Mouse (Mus musculus) natural killer cell, adult 2 months (primary cell): ENCODE measurements at regions not wholly inside any gene's neighbourhood (a gene's known extent, or its start where the extent isn't known, plus 50 kb on each side); places are given as distances from the start of the nearest gene placed in this dataset.
A peak's percentile ranks its signal among the peaks of the same experiment; 100 is the strongest.
"Not testable (repeated sequence)": the region's sequence is repeated elsewhere in the genome, so short reads cannot be mapped to it uniquely, and the experiment has no call there.

Source experiments
- DNase-seq, 2 experiments: peaks; one replicate each; pipeline ENCODE4 v3.0.0; 2022; ENCODE audit warnings: low spot score in 2 of 2

DNA sequence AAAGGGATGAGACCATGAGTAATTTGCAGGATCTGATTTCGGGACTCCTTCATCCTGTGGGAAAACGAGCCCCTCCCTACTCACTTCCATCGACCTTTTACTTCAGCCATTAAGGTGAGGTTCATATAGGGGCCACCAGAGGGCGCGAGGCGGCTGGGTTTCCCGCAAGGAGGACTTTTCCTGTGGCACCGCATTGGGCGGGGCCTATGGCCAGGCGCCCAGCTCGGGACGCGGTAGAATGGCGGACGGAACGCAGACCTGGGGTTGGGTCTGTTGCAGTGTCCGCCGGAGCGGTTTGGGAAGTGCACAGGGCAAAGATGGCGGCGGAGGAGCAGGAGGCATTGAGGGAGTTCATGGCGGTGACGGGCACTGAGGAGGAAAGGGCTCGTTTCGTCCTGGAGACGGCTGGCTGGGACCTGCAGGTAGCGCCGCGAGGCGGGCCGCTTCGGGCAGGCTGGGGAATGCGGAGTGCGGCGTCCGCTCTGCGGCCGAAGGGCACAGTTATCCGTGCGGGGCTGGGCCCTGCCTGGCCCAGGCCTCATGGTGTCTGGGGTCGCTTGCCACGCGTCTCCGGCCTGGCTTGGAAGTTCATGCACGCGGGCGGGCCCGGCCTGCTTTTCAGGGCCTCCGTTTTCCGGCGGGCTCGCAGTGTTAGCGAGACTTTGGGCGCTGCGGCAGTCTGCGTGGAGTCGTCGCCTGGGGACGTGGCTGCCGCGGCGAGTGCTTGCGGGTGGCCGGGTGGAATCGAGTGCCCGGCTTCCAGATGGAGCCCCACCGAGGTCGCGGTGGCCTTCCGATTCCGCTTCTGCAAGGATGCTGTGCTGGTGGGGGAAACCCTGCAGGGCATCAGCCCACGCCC is 219.1 kb downstream of the Gm31371 start:
- DNase-seq, result peak; percentile 98 to 99

DNA sequence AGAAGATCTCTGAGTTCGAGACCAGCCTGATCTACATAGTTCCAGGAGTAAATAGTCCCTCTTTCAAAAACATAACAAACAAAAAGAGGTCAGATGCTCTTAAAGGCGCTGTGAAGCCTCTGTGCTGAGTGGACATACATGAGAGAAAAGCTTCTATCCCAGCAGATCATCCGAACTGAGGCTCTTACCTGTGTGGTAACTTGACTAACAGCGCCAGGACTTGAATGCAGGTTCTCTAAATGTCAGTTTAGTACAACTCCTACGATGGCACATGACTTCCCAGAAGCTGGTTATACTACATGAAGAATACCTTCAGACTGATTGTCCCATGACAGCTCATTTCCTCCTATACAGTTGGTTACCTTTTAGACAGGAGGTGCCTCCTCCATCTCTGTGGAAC is 220.4 kb downstream of the Gm31371 start:
- DNase-seq, result peak in 1 of 2 experiments; percentile 45

DNA sequence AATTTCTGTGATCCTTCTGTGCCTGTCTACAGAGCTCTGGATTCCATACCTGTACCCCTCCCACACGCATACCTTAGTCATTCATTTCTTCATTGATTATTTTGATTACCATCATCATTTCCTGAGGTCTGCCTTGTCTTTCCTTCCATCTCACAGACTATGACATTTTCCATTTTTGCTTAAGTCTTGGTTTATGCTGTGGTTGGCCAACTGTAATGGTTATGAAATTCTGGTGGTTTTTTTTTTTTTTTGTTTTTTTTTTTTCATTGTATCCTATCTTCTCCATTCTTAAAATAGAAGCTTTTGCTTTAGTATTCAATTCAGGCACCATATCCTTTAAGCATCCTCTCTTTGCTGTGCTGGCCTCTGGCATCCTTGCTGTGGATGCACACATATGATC is 227.4 kb downstream of the Gm15319 start:
- not testable (repeated sequence) for DNase-seq

DNA sequence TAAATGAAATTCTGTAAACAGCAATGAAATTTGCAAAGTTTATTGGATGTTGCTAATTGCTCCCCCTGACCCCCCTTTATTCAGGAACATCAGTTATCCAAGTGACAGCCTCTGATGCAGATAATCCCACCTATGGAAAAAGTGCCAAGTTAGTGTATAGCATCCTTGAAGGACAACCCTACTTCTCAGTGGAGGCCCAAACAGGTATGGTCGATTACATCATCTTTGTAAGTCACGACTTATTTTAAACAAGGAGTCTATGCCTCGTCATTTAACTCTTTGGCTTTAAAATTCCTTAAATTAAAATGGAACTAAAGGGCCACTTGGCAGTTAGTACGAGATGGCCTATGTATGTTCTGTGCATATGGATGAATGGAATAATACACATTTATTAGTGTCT is 217.6 kb downstream of the Gm15319 start:
- DNase-seq, result not testable (repeated sequence)

DNA sequence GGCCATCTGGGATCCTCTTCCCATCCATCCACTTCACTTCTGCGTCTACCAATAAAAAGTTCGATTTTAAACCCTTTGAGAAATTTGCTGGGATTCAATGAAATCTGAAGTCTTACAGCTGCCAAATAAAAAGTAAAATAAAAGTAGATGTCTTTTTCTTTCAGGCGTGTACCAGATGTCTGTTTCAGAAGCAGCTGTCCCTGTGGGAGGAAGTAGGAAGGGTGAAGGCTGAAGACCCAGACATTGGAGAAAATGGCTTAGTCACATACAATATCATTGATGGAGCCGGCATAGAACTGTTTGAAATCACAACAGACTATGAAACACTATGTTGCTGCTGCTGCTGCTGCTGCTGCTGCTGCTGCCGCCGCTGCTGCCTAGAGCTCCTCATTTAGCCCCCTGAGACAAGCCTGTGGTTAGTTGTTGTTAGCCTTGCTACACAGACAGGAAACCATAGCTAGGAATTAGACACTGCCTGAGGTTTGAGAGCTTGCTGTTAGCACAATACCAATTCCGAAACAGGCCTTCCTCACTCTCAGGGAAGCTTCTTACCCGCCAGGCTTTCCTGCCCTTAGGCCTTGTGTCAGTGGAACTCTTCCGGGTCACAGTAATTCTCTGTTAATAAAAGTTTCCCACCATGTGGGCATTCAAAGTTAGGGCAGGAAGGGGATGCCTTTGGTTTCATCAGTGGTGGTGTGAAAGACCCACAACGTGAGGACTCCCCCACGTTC is 211.5 kb downstream of the Gm15319 start:
- DNase-seq, result not testable (repeated sequence)

DNA sequence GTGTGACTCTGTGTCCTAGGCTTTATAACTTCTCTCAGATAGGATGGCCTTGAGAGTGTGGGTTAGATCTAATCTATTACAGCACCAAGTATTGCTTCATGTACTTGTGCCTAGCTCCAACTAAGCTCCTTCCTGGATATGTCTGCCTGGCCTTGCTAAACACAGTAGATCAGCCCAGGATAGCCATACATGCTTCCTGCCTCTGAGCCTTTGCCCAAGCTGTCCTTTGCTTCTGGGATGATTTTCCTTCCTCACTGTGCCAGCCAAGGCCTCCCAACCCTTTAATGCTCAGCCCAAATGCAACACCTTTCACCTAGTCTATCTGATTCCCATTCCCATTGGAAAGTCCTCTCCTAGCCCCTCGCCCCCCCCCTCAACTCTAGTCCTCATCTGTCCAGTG is 208.9 kb downstream of the Gm15319 start:
- DNase-seq, result peak in 1 of 2 experiments; percentile 28
